Mouse (Mus musculus) frontal cortex, postnatal 36 days (tissue): ENCODE data around the gene Lbx1.

ENCODE experiments used
- DNase-seq, 2 experiments: peaks; one replicate each; pipeline ENCODE4 v3.0.0; 2022; ENCODE audit warnings: low spot score in 2 of 2

The Lbx1 gene

GRCm38 (mm10) chr19:45234191-45234770 lies 1.3 kb downstream of the Lbx1 start:
- no peak for DNase-seq

DNA sequence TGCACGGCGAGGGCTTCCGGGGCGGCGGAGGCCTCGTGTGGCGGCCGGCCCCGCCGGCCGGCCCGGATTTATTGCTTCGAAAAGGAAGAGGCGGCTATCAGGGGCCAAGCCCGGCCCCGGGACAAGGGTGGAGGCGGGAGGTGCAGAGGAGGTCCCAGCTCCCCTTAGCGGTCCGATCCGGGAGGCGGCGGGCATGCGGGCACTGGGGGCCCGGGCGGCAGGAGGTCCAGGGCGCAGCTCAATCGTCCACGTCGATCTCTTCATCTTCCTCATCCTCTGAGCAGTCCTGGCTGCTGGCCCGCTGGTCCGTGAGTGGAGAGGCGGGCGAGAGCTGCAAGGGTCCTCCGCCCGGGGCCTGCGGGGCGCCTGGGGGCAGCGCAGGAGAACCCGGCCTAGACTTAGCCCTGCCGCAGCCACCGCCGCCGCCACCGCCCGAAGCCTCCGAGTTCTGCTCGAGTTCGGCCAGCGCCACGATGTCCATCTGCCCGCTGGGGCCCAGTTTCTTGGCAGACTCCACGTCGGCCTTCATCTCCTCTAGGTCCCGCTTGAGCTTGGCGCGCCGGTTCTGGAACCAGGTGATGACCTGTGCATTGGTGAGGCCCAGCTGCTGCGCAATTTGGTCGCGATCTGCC lies 2.0 kb downstream of the Lbx1 start:
- DNase-seq, result no peak

DNA sequence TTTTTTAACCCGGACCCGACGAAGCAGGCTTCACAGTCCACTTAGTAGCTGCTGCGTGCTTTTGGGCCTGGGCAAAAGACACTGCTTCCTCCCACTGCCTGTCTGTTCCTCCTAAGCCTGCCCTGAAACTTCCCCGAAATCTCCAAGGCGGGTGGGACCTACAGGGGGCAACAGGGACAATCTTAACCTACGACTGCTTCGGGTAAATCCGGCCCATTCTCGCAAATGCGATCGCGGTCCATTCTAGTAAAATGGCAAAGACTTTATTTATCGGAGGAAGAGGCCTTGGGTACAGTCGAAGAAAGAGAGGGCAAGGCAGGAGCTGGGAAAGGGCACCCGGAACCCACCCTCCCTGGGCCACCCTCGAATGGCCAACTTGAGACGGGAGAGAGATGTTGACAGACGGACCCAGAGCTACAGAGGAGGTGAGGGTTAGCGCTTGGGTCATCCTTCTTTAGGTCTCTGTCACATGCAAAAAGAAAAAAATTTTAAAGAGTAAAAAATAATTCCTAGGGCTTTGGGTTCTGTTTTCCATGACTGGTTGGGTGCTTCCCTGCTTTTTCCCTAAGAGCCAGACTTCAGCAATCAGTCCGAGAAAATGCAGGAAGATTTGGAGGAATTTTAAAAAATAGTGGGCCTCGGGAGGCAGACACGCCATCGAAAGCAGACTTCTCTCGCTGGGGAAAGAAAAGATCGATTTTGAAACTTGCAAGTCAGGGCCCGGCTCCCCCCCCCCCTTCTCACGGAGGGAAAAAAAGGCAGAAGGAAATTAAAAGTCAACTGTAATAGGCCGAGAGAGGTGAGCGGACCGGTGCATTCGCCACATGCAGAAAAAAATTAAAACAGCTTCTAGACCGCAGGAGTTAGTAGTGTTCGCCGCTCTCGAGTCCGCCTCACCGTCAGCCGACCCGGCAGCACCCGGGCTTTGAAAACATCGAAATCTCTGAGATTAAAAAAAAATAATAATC lies 2.9 kb downstream of the Lbx1 start:
- DNase-seq, result no peak

DNA sequence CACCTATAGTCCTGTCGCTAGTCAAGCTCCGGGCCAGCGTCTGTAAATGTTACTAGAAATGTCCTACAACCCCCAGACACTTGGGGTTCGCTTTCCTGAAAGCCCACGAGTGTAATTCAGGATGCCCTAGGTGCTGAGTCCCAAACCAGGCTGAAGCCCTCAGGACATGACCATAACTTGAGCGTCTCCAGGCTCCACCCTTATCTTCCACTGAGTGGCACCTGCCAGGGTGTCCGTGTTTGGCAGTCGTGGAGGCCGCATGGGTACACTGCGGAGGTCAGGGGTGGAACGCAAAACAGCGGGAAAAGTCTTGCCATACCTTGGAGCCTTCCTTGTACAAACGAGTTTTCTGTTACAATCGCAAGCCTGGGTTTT lies 3.6 kb downstream of the Lbx1 start:
- no peak for DNase-seq

- no peak for DNase-seq
These were observed 4.1 kb downstream of the Lbx1 start for GRCm38 (mm10) chr19:45231383-45232035.

- DNase-seq, result no peak
These were observed 4.7 kb downstream of the Lbx1 start for GRCm38 (mm10) chr19:45230848-45231382.

- no peak for DNase-seq
These were observed 5.4 kb downstream of the Lbx1 start for GRCm38 (mm10) chr19:45230201-45230611.

DNA sequence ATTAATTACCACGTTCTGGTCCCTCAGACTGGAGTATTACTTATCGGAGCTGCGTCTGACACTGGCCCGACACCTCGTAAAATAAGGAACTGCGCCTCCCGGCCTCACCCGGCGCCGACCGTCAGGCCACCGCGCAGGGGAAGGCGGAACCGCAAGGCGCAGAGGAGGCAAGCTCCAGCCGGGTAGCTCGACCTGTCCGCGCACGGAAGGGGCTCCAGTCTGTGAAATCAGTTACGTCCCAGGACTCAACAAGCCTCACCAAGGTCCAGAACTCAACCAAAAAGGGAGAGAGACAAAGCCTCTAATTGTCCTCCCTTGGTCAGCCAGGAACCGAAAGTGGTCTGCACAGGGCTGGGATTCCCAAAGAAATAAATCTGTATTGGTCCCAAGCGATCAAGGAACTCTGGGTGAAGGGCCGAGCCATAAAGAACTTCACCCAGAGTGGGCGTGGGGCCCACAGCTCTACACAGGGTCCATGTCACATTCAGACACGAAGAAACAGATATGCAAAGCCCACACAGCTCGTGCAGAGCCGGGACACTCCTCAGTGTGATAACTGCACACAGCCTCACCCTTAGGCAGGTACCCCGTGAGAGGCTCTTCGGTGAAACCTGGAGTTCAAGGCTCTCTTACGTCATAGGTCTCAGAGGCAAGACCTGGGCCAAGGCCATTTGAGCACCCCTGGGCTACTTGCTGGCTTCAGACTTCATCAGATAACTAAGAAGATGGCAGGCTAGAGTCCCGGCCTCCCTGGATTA lies 6.1 kb downstream of the Lbx1 start:
- DNase-seq, result no peak

DNA sequence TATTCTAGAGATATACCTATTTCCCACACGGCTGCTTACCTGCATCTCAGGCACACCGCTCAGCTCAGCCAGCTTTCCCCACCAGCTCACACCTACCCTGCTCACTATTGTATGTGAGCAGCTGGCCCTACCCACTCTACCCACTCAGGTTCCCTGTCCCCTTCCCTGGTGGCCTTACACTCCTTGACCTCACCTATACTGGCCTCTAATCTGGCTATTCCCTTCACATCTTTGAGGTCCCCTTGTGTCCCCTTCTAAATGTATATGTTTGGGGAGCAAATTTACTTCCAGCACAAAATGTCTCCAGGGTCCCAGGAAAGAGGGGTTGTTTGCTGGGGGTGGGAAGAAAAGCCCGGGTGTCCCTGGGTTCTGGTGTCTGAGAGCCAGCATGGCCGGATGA lies 6.8 kb downstream of the Lbx1 start:
- DNase-seq, result no peak

GRCm38 (mm10) chr19:45228097-45228496 lies 7.5 kb downstream of the Lbx1 start:
- no peak for DNase-seq

DNA sequence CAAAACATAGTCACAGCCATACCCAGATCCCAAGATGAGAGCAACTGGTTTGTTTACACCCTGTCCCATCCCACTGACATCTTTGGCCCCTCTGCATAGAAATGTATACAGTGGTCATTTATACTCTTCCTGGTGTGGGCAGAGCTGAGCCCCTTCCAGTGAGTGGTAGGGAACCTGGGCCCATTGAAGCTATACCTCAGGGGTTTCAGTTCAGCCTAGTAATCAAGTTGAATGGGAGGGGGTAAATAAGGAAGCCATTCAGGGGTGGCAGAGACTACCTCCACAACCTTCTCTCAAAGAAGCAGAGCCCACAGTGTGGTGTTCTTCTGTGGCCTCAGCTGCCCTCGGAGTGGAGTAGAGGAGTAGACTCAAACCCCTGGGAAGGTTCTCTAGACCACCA lies 7.9 kb downstream of the Lbx1 start:
- DNase-seq, result no peak

DNA sequence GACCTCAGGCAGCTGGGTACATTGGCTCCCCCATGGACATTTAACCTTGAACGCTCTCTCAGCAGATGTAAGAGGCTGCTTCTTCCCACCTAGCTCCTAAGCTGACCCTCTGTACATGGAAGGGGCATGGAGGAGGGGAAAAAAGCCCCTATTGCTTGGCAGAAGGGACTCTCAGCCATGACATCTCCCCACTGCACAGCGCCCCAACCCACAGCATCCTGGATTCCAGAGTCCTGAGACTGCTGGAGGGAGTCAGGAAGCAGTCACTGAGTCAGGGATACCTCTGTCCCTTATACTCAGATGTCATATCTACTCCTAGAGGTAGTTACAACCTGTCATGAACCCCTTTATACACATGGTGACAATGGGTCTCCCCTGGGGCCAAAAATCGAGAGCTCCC lies 8.6 kb downstream of the Lbx1 start:
- no peak for DNase-seq

GRCm38 (mm10) chr19:45226246-45226645 lies 9.4 kb downstream of the Lbx1 start:
- no peak for DNase-seq

DNA sequence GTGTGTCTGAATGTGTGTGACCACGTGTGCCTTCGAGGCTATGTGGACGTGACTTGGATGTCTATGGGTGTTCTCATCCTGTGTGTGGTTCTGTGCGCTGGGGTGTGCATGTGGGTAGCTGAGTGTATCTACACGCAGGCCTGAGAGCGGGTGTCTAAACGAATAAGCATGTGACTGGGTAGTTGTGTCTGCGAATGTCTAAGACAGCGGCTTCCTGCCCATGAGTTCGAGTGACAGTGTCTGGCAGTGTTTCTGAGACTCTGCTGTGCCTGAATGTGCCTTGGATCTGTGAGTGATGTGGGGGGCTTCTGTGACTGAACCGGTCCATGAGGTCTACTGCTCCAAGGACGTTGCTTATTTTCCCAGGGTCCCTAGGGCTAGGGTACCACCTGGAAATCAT lies 10.5 kb downstream of the Lbx1 start:
- DNase-seq, result no peak

GRCm38 (mm10) chr19:45224286-45224559 lies 11.4 kb downstream of the Lbx1 start:
- no peak for DNase-seq

DNA sequence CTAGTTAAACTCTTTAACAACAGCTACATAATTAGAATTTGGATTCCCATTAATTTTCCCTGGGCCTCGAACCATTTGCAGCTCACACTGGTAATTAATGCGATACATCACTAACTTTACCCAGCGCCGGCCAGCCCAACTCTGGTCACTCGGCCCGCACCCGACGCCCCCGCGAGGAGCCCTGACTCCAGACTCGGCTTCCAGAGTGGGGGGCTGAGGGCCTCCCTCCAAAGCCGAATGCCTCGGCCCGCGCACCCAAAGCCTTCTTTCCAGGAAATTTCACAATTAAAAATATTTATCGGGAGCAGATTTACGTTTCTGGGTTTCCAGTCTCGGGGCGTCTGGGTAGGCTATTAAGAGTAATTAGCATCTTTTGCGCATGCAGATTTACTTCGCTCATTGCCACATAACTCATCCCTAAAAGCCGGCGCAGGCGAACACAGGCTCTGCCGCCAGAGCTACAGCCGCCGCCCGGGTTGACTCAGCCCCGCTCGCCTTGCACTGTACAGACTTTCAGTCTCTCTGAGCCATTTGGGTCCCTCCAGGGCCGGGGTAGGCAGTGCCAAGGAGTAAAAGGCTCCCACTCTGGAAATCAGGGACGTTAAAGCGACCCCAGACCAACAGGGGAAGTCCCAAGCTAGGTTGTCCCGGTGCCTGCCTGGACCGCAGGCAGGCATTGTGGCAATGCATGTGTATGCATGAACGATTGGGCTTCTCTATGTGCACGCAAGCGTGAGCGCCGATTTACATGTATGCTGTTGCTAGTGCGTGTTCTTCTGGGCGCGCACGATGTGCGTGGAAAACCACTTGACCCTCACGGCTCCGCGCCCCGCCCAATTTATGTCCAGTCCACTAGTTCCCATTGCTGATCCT lies 12.0 kb downstream of the Lbx1 start:
- DNase-seq, result no peak

DNA sequence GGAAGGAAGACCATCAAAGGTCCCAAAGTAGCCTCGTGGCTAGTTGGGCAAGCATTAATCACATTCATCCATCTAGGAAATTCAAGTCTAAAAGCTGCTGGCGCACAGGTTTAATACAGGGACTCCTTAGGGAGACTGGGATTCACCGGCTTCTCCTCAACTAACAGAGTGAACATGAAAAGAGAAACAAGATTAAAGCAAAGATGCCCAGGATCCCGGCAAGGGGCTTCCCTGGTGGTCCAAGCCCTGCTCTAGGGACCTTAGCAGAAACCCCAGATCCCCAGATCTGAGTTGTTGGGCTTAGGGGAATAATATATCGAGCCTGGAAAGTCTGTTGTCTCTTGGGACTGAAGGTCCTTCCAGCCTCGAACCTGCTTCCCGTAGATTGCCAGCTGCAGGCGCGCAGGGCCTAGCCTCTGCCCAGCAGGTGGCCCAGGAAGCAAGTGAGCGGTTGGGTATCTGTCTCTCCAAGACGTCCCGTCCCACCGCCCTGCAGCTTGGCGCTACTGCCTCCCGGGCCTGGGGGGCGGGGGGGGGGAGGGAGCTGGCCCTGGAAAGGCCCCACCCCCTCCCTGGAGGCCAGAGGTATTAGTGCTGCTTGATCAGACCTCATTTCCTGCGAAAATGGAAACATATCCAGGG lies 13.3 kb downstream of the Lbx1 start:
- DNase-seq, result no peak

DNA sequence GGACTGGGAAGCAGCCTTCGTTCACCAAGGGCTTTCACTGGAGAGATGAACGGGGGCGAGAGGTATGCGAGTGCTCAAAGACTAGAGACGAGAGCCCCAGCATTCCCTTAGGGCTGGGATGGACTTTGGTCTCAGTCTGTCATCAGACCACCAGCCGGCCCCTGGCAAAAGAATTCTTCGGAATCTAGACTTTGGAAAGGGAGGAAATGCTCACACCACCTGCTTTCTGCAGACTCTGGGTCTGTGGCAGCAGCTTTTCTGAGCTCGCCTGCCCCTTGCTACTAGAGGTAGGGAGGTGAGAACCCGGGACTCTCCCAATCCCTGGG lies 14.2 kb downstream of the Lbx1 start:
- DNase-seq, result no peak

- peak; percentile 73 to 80 for DNase-seq
These were observed 14.8 kb downstream of the Lbx1 start for GRCm38 (mm10) chr19:45220593-45221457.
